In the genomic region with DNA sequence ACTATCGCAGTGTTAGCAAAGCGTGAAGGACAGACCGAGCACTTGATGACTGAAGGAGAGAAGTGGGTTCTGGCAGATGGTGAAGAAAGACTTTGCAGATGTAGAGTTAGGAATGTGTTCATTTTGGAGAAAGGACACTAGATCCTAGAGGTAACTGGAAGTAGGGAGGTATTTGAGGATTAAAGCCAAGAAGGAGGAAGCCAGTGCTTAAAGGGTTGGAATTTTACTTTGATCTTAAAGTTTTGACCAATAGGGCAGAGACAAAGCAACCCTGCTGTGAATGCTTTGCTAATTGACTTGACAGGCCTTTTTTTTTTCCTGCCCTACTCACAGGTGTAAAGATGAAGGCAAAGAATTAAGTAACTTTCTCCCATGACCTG, we compare ENCODE assay signal across 8 mouse cellular contexts. TPM values are rescaled to one million over a fixed set of nuclear protein-coding genes. Genes with fewer than 3 reads are reported as not detected.
DNase-seq lines count a peak whose midpoint lies in the region; ATAC-seq and TF ChIP-seq lines count a peak whose summit lies in the region.

No protein-coding gene starts in this region.

- TF ChIP-seq POLR2A in testis, adult 2 months (IDR thresholded peaks at IDR 0.05; ENCODE audit: control insufficient read depth, low read depth, low read length), result no peak
- 0 out of 2 replicates have a peak, but pooled peaks have one; percentile 12 for TF ChIP-seq POLR2A in limb, embryonic 14.5 days (IDR thresholded peaks at IDR 0.05; ENCODE audit: borderline replicate concordance, extremely low read depth, insufficient read depth, insufficient read length)

- H3K9me3 ChIP-seq in limb, embryonic 14.5 days (ENCODE audit: control insufficient read depth, low read length), result no peaks in the 10 kb centered on the region
- H3K9me3 ChIP-seq in stomach, postnatal 0 days (ENCODE audit: control insufficient read depth, low read length), result no peaks in the 10 kb centered on the region

- H3K27me3 ChIP-seq in testis, adult 2 months (ENCODE audit: control insufficient read depth, insufficient read depth, low read length), result no peaks in the 10 kb centered on the region
- no peaks in the 10 kb centered on the region for H3K27me3 ChIP-seq in limb, embryonic 14.5 days (ENCODE audit: control insufficient read depth, insufficient read depth, low read length)
- H3K27me3 ChIP-seq in stomach, postnatal 0 days (ENCODE audit: control insufficient read depth, insufficient read depth, low read length), result no peaks in the 10 kb centered on the region

- peak overlapping the region; percentile 65 for H3K4me2 ChIP-seq in limb, embryonic 14.5 days (replicated peaks; ENCODE audit: low read depth, low read length, severe bottlenecking)
- H3K4me2 ChIP-seq in stomach, postnatal 0 days (replicated peaks; ENCODE audit: low read depth), result peak overlapping the region; percentile 80

- H3K36me3 ChIP-seq in testis, adult 2 months (ENCODE audit: control insufficient read depth, insufficient read depth, low read length), result no peaks in the 10 kb centered on the region
- H3K36me3 ChIP-seq in limb, embryonic 14.5 days (ENCODE audit: control insufficient read depth, insufficient read depth, low read length), result no peaks in the 10 kb centered on the region
- H3K36me3 ChIP-seq in stomach, postnatal 0 days (ENCODE audit: control insufficient read depth, insufficient read depth, low read length), result no peaks in the 10 kb centered on the region

- TF ChIP-seq CTCF in testis, adult 2 months (IDR thresholded peaks at IDR 0.05; ENCODE audit: control insufficient read depth, insufficient read depth, insufficient replicate concordance, low read depth, low read length), result no peak
- no peak for TF ChIP-seq CTCF in stomach, postnatal 0 days (IDR thresholded peaks at IDR 0.05; ENCODE audit: low read depth)

- peak; percentile 46 for DNase-seq in cerebellum, adult 9-10 months
- DNase-seq in cerebellum, adult 18-20 months, result no peak
- DNase-seq in testis, postnatal 10 days (ENCODE audit: low spot score), result no peak
- no peak for DNase-seq in limb, embryonic 14.5 days (ENCODE audit: low spot score)
- no peak for DNase-seq in stomach, postnatal 0 days (ENCODE audit: low spot score)
- DNase-seq in left cerebral cortex, adult 8-10 months (ENCODE audit: low spot score in 2 of 2), result no peak

- no peaks in the 10 kb centered on the region for H3K4me1 ChIP-seq in testis, adult 2 months (ENCODE audit: control insufficient read depth, insufficient read depth, low read length)
- H3K4me1 ChIP-seq in limb, embryonic 14.5 days (ENCODE audit: control insufficient read depth, insufficient read depth, low read length), result peaks cover 22% of the 10 kb centered on the region
- H3K4me1 ChIP-seq in stomach, postnatal 0 days (replicated peaks; ENCODE audit: control insufficient read depth, insufficient read depth), result 0 out of 2 replicates have a peak, but pooled peaks cover 5% of the 10 kb centered on the region

- peak overlapping the region; percentile 92 for H3K4me3 ChIP-seq in testis, adult 2 months (ENCODE audit: control insufficient read depth, low read depth, low read length)
- H3K4me3 ChIP-seq in limb, embryonic 14.5 days (replicated peaks; ENCODE audit: low read length), result peak overlapping the region; percentile 84
- H3K4me3 ChIP-seq in stomach, postnatal 0 days (ENCODE audit: low read depth, low read length), result peak overlapping the region; percentile 88

- ATAC-seq in limb, embryonic 14.5 days (ENCODE audit: low FRiP score, low read depth), result no peak
- ATAC-seq in stomach, postnatal 0 days (ENCODE audit: low FRiP score, low TSS enrichment), result no peak
- ATAC-seq in megakaryocyte-erythroid progenitor cell, adult 5-6 weeks (replicated peaks; ENCODE audit: low FRiP score, low TSS enrichment, poor library complexity, severe bottlenecking), result no peak

- WGBS in limb, embryonic 14.5 days, result under 1% methylated on average over 3 of the region's 3 CpGs
- 0% methylated on average over 3 of the region's 3 CpGs for whole genome bisulfite sequencing in stomach, postnatal 0 days

- no peak for TF ChIP-seq EP300 in stomach, postnatal 0 days (optimal IDR thresholded peaks at IDR 0.05)

- H3K27ac ChIP-seq in testis, adult 2 months (ENCODE audit: control insufficient read depth, insufficient read depth, low read depth, low read length), result peak overlapping the region; percentile 85
- peak overlapping the region; percentile 100 for H3K27ac ChIP-seq in limb, embryonic 14.5 days (replicated peaks; ENCODE audit: low read depth, low read length)
- H3K27ac ChIP-seq in stomach, postnatal 0 days (replicated peaks), result peak overlapping the region; percentile 100

- H3K9ac ChIP-seq in limb, embryonic 14.5 days (ENCODE audit: low read depth, low read length, severe bottlenecking), result peak overlapping the region; percentile 98
- peak overlapping the region; percentile 93 for H3K9ac ChIP-seq in stomach, postnatal 0 days (ENCODE audit: low read length)

RNA-seq across cellular contexts. Expression of gene Tdrd3, which starts 1.2 kb away (rescaled TPM):
- 7.9 and 8.8 TPM in 2 replicates for polyA plus RNA-seq in testis, adult 2 months (2012; rRNA removed)
- 28.2 and 37.3 TPM in 2 replicates for polyA plus RNA-seq in limb, embryonic 14.5 days (2012; rRNA removed)
- polyA plus RNA-seq in limb, embryonic 14.5 days (2014; fragmentation: Nextera tagmentation; extraction: Ambion mirVana), result 39.1 and 44.6 TPM in 2 replicates
- polyA plus RNA-seq in stomach, postnatal 0 days (2015; fragmentation: Nextera tagmentation; extraction: Ambion mirVana), result 12.6 TPM in 2 replicates
- total RNA-seq in left cerebral cortex, adult 8-10 months (2022), result 10 to 100 TPM; 29.6 to 36.2 (median 32.3) TPM
- 31.7 and 37.3 TPM in 2 replicates for total RNA-seq in megakaryocyte-erythroid progenitor cell, adult 5-6 weeks (2014; fragmentation: Nextera tagmentation)
- 33.5 and 56.9 TPM in 2 replicates for total RNA-seq in megakaryocyte-erythroid progenitor cell, adult 5-6 weeks (2017)
